Mouse (Mus musculus): ENCODE data around the gene Ly86.

DNA sequence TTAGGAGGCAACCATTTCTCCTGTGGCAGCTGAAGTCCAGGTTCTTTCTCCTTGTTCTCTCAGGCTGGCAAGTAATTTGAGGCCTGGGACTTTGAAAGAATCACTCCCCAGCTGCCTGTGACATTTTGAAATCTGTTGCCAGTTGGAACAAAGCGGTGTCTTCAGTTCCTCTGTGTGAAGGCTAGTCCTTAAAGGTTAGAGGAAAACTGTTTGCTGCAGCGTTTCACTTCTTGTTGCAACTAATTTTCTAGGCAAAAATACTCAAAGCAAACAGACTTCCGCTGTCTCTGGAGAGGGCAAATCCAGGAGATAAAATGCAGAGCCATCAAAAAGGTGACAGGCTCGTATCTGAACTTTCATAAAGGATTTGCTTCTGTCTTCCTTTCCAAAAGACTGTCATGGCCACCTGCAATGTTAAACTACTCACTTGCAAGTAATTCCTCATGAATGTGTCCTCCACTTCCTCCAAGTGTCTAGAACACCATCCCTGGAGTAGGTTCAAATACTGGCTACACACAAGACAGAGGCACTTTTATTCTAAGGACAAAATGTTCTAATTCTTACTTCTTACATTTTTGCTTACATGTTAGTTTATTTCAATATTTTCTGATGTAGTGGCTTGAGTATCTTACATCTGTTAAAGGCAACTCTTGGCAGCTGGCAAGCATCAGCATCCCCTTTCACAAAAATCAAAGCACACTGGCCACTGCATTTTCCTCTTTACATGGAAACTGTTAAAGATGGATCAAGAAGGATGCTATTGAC is 12.0 kb upstream of the Ly86 start:
- TF ChIP-seq HCFC1 (IDR thresholded peaks at IDR 0.05; ENCODE audit: low read depth, low read length) (no peak), ETS1 (IDR thresholded peaks at IDR 0.05; ENCODE audit: low read depth, low read length) (no peak), EP300 (IDR thresholded peaks at IDR 0.05; ENCODE audit: low read depth in 1 of 2, low read length in 2 of 2) (no peak), CTCF (IDR thresholded peaks at IDR 0.05 in 2 of 3, conservative IDR thresholded peaks at IDR 0.05 in 1 of 3; ENCODE audit: control insufficient read depth in 1 of 3, insufficient read depth in 1 of 3, low read depth in 2 of 3, low read length in 3 of 3, poor library complexity in 1 of 3, severe bottlenecking in 1 of 3) (no peak), TAL1 (IDR thresholded peaks at IDR 0.05; ENCODE audit: low read length) (no peak), TCF12 (IDR thresholded peaks at IDR 0.05; ENCODE audit: low read depth, low read length) (no peak), POLR2A (IDR thresholded peaks at IDR 0.05; ENCODE audit: control insufficient read depth in 1 of 2, insufficient read depth in 1 of 2, low read depth in 1 of 2, low read length in 2 of 2, poor library complexity in 1 of 2) (no peak), RCOR1 (IDR thresholded peaks at IDR 0.05; ENCODE audit: low read depth, low read length) (no peak), GATA1 (IDR thresholded peaks at IDR 0.05; ENCODE audit: low read depth, low read length) (no peak), MYC (IDR thresholded peaks at IDR 0.05; ENCODE audit: low read depth, low read length) (no peak), ELF1 (IDR thresholded peaks at IDR 0.05; ENCODE audit: low read depth, low read length) (no peak), CHD2 (IDR thresholded peaks at IDR 0.05; ENCODE audit: low read length) (no peak)

Data from MEL (cell line).